Mouse (Mus musculus) embryonic facial prominence, embryonic 15.5 days (tissue): ENCODE results near the gene Cyfip1. TPM values are rescaled to one million over a fixed set of nuclear protein-coding genes. Genes with fewer than 3 reads are reported as not detected.
"Not testable (repeated sequence)": the region's sequence is repeated elsewhere in the genome, so short reads cannot be mapped to it uniquely, and the experiment has no call there.

Experiments
- ATAC-seq: fragments of 200-750 bp; cut with Nextera tagmentation; 2 replicates; pipeline ENCODE4 v1.8.0; 2017; ENCODE audit warnings: low read depth, moderate TSS enrichment; ENCODE audit not compliant: insufficient number of reproducible peaks, low FRiP score, low TSS enrichment
- H3K27ac ChIP-seq: fragments of 300-500 bp; sonication (generic); replicated peaks from 2 replicates; pipeline ENCODE4 v1.5.1; 2015; ENCODE audit warnings: mild to moderate bottlenecking, inconsistent platforms
- H3K27me3 ChIP-seq: fragments of 300-500 bp; sonication (generic); 2 replicates; pipeline ENCODE4 v1.6.1; 2015; ENCODE audit warnings: inconsistent platforms
- H3K36me3 ChIP-seq: fragments of 300-500 bp; sonication (generic); 2 replicates; pipeline ENCODE4 v1.6.1; 2015; ENCODE audit warnings: mild to moderate bottlenecking, inconsistent platforms
- H3K4me1 ChIP-seq: fragments of 300-500 bp; sonication (generic); 2 replicates; pipeline ENCODE4 v1.6.1; 2015; ENCODE audit warnings: inconsistent platforms
- H3K4me2 ChIP-seq: fragments of 300-500 bp; sonication (generic); replicated peaks from 2 replicates; pipeline ENCODE4 v1.6.1; 2015; ENCODE audit warnings: mild to moderate bottlenecking, inconsistent platforms
- H3K4me3 ChIP-seq: fragments of 300-500 bp; sonication (generic); replicated peaks from 2 replicates; pipeline ENCODE4 v1.5.1; 2015; ENCODE audit warnings: mild to moderate bottlenecking, inconsistent platforms
- H3K9ac ChIP-seq: fragments of 300-500 bp; sonication (generic); 2 replicates; pipeline ENCODE4 v1.6.1; 2015; ENCODE audit warnings: inconsistent platforms
- H3K9me3 ChIP-seq: fragments of 300-500 bp; sonication (generic); replicated peaks from 2 replicates; pipeline ENCODE4 v1.6.1; 2016; ENCODE audit warnings: inconsistent platforms
- WGBS: fragments of 180-500 bp; shearing (Covaris S2); methylation state at CpG from one replicate; pipeline ENCODE4 v1.1.7; 2015; 5-methylcytosine and 5-hydroxymethylcytosine counted together
- polyA plus RNA-seq: library from polyadenylated mRNA; unstranded; fragments of >200 nt; fragmentation: Nextera tagmentation; extraction: Ambion mirVana; gene quantifications from 2 replicates; pipeline ENCODE4 v1.2.1, GENCODE M21; 2015

The Cyfip1 gene
- polyA plus RNA-seq, 1 experiment from 2014 or later: 110 TPM

- Histone ChIP-seq H3K9me3 (no peaks in the 10 kb centered on the region), H3K36me3 (peaks cover 83% of the 10 kb centered on the region), H3K4me3 (no peak overlapping the region), H3K9ac (no peak overlapping the region), H3K27ac (no peak overlapping the region), H3K4me2 (no peak overlapping the region), H3K27me3 (no peaks in the 10 kb centered on the region), H3K4me1 (no peaks in the 10 kb centered on the region)
- 88% methylated on average over 5 of the region's 5 CpGs for WGBS
- ATAC-seq: no peak
Observed at GRCm38 (mm10) chr7:55903766-55904165, 62.2 kb downstream of the Cyfip1 start.

GRCm38 (mm10) chr7:55905449-55905848 is 63.9 kb downstream of the Cyfip1 start:
- H3K4me1 ChIP-seq: no peaks in the 10 kb centered on the region
- WGBS: 80% methylated on average over 2 of the region's 2 CpGs
- H3K36me3 ChIP-seq: peaks cover 79% of the 10 kb centered on the region
- H3K4me2 ChIP-seq: no peak overlapping the region
- no peak overlapping the region for H3K4me3 ChIP-seq
- H3K27me3 ChIP-seq: no peaks in the 10 kb centered on the region
- H3K9me3 ChIP-seq: no peaks in the 10 kb centered on the region
- no peak overlapping the region for H3K27ac ChIP-seq
- no peak overlapping the region for H3K9ac ChIP-seq
- ATAC-seq: no peak

- no peak overlapping the region for H3K4me2 ChIP-seq
- ATAC-seq: no peak
- no peaks in the 10 kb centered on the region for H3K27me3 ChIP-seq
- H3K27ac ChIP-seq: no peak overlapping the region
- no peak overlapping the region for H3K4me3 ChIP-seq
- WGBS: 90% methylated on average over 1 of the region's 1 CpGs
- peaks cover 79% of the 10 kb centered on the region for H3K36me3 ChIP-seq
- H3K4me1 ChIP-seq: no peaks in the 10 kb centered on the region
- H3K9me3 ChIP-seq: no peaks in the 10 kb centered on the region
- no peak overlapping the region for H3K9ac ChIP-seq
Observed at GRCm38 (mm10) chr7:55909519-55909918, 68.0 kb downstream of the Cyfip1 start.

- Histone ChIP-seq H3K4me3 (no peak overlapping the region), H3K27ac (no peak overlapping the region), H3K27me3 (no peaks in the 10 kb centered on the region), H3K9me3 (no peaks in the 10 kb centered on the region), H3K4me1 (no peaks in the 10 kb centered on the region), H3K4me2 (no peak overlapping the region), H3K36me3 (peaks cover 80% of the 10 kb centered on the region), H3K9ac (no peak overlapping the region)
- 85% methylated on average over 2 of the region's 2 CpGs for WGBS
- no peak for ATAC-seq
Observed at GRCm38 (mm10) chr7:55910356-55910755, 68.8 kb downstream of the Cyfip1 start.

- H3K4me3 ChIP-seq: no peak overlapping the region
Observed at GRCm38 (mm10) chr7:55911371-55911770, 69.8 kb downstream of the Cyfip1 start.

GRCm38 (mm10) chr7:55912118-55912517 is 70.6 kb downstream of the Cyfip1 start:
- Histone ChIP-seq H3K27me3 (no peaks in the 10 kb centered on the region), H3K9ac (no peak overlapping the region), H3K36me3 (peaks cover 79% of the 10 kb centered on the region), H3K27ac (no peak overlapping the region), H3K4me1 (no peaks in the 10 kb centered on the region), H3K4me2 (no peak overlapping the region), H3K9me3 (no peaks in the 10 kb centered on the region), H3K4me3 (no peak overlapping the region)
- ATAC-seq: no peak
- WGBS: 93% methylated on average over 5 of the region's 5 CpGs

More at GRCm38 (mm10) chr7:55911371-55911770, 69.8 kb downstream of the Cyfip1 start:
- 67% methylated on average over 8 of the region's 8 CpGs for WGBS
- H3K36me3 ChIP-seq: peaks cover 78% of the 10 kb centered on the region
- H3K27me3 ChIP-seq: no peaks in the 10 kb centered on the region
- no peak overlapping the region for H3K9ac ChIP-seq
- no peaks in the 10 kb centered on the region for H3K9me3 ChIP-seq
- H3K4me1 ChIP-seq: no peaks in the 10 kb centered on the region
- H3K27ac ChIP-seq: no peak overlapping the region
- no peak overlapping the region for H3K4me2 ChIP-seq
- no peak for ATAC-seq

GRCm38 (mm10) chr7:55918365-55918764 is 76.8 kb downstream of the Cyfip1 start:
- not testable (repeated sequence) for H3K4me3 ChIP-seq, H3K4me2 ChIP-seq, H3K9ac ChIP-seq, ATAC-seq, H3K9me3 ChIP-seq, H3K4me1 ChIP-seq, H3K27me3 ChIP-seq, H3K27ac ChIP-seq
- H3K36me3 ChIP-seq: peaks cover 89% of the 10 kb centered on the region
- WGBS: 96% methylated on average over 11 of the region's 11 CpGs

- no peak overlapping the region for H3K9ac ChIP-seq
- no peak overlapping the region for H3K4me3 ChIP-seq
- no peak overlapping the region for H3K27ac ChIP-seq
- no peak overlapping the region for H3K4me2 ChIP-seq
- H3K4me1 ChIP-seq: no peaks in the 10 kb centered on the region
- peaks cover 70% of the 10 kb centered on the region for H3K36me3 ChIP-seq
- ATAC-seq: no peak
- no peaks in the 10 kb centered on the region for H3K9me3 ChIP-seq
- no peaks in the 10 kb centered on the region for H3K27me3 ChIP-seq
- WGBS: 84% methylated on average over 4 of the region's 4 CpGs
Observed at GRCm38 (mm10) chr7:55927262-55927661, 85.7 kb downstream of the Cyfip1 start.

- H3K4me3 ChIP-seq: no peak overlapping the region
- no peak overlapping the region for H3K9ac ChIP-seq
- H3K27ac ChIP-seq: no peak overlapping the region
- H3K27me3 ChIP-seq: no peaks in the 10 kb centered on the region
- H3K9me3 ChIP-seq: no peaks in the 10 kb centered on the region
- H3K4me2 ChIP-seq: no peak overlapping the region
- no peak for ATAC-seq
- 70% methylated on average over 2 of the region's 2 CpGs for WGBS
- no peaks in the 10 kb centered on the region for H3K4me1 ChIP-seq
- peaks cover 56% of the 10 kb centered on the region for H3K36me3 ChIP-seq
Observed at GRCm38 (mm10) chr7:55928649-55929048, 87.1 kb downstream of the Cyfip1 start.

- no peak for ATAC-seq
- WGBS: 95% methylated on average over 2 of the region's 2 CpGs
Observed at GRCm38 (mm10) chr7:55935025-55935424, 93.5 kb downstream of the Cyfip1 start.

GRCm38 (mm10) chr7:55938341-55938740 is 96.8 kb downstream of the Cyfip1 start:
- no peak for ATAC-seq
- H3K27ac ChIP-seq: no peak overlapping the region
- H3K36me3 ChIP-seq: 0 out of 2 replicates have a peak, but pooled peaks cover 12% of the 10 kb centered on the region
- 69% methylated on average over 4 of the region's 4 CpGs for WGBS
- no peak overlapping the region for H3K4me3 ChIP-seq
- H3K9ac ChIP-seq: no peak overlapping the region
- no peak overlapping the region for H3K4me2 ChIP-seq
- no peaks in the 10 kb centered on the region for H3K4me1 ChIP-seq
- H3K27me3 ChIP-seq: no peaks in the 10 kb centered on the region
- H3K9me3 ChIP-seq: no peaks in the 10 kb centered on the region

More at GRCm38 (mm10) chr7:55935025-55935424, 93.5 kb downstream of the Cyfip1 start:
- H3K36me3 ChIP-seq: peaks cover 16% of the 10 kb centered on the region; the same call in 1 of the 2 replicates
- H3K9me3 ChIP-seq: no peaks in the 10 kb centered on the region
- H3K27ac ChIP-seq: no peak overlapping the region
- H3K27me3 ChIP-seq: no peaks in the 10 kb centered on the region
- H3K4me2 ChIP-seq: no peak overlapping the region
- no peaks in the 10 kb centered on the region for H3K4me1 ChIP-seq
- H3K9ac ChIP-seq: no peak overlapping the region
- no peak overlapping the region for H3K4me3 ChIP-seq

- H3K4me1 ChIP-seq: peaks cover 6% of the 10 kb centered on the region
- H3K9me3 ChIP-seq: no peaks in the 10 kb centered on the region; the same call in 1 of the 2 replicates
- H3K4me2 ChIP-seq: no peak overlapping the region
- 99% methylated on average over 2 of the region's 2 CpGs for WGBS
- no peak overlapping the region for H3K9ac ChIP-seq
- peaks cover 10% of the 10 kb centered on the region for H3K36me3 ChIP-seq
- no peaks in the 10 kb centered on the region for H3K27me3 ChIP-seq
- no peak for ATAC-seq
- H3K27ac ChIP-seq: no peak overlapping the region
- no peak overlapping the region for H3K4me3 ChIP-seq
Observed at GRCm38 (mm10) chr7:55956054-55956453, 114.5 kb downstream of the Cyfip1 start.
